In the genomic region with DNA sequence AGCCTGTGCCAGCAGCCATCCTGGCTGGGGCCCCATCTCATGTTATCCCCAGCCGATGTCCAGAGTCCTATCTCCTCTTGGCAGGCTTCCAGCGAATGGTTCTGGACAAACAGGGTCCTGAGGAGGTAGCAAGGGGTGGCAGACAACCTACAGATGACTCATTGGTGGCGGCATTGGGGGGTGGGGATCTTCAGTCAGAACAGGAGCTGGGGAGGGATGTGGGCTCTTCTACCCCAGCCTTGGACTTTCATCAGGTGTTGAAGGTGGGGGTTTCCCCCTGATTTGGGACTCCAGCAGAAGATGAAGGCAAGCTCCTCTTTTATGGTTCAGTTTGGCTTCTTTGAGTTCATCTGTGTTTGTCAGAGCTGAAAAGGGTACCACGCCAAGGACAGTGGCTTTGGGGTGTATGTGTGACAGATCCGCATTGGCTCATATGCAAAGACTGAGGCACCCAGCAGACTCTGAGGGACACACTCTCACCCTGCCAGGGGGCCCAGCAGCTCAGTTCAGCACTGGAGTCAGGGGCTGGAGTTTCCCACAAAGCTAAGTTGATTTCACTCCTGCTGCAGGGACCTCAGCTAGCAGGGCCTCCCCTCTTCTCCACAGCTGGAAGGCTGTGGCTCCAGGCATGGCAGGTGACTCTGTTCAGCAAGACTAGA, we compare ENCODE assay signal across 13 mouse cellular contexts. TPM values are rescaled to one million over a fixed set of nuclear protein-coding genes. Genes with fewer than 3 reads are reported as not detected.
DNase-seq lines count a peak whose midpoint lies in the region; ATAC-seq lines count a peak whose summit lies in the region.
"Had no signal": no experiment of that assay in that cellular context is flagged by ENCODE, and none has a peak within 500 bp of the region (broad histone marks: within the 10 kb centered on the region; RNA-seq: fewer than 3 reads in every experiment).

No protein-coding gene starts in this region.

- H3K4me2 ChIP-seq in limb, embryonic 12.5 days = no peak overlapping the region
- H3K4me2 ChIP-seq in intestine, embryonic 15.5 days (replicated peaks) = no peak overlapping the region
- H3K4me2 ChIP-seq: embryonic facial prominence, embryonic 15.5 days; heart, embryonic 13.5 days; lung, embryonic 15.5 days had no signal

- ATAC-seq in limb, embryonic 12.5 days (ENCODE audit: insufficient number of reproducible peaks, insufficient read depth, low FRiP score, low TSS enrichment, low read depth) = no peak
- ATAC-seq in intestine, embryonic 15.5 days = no peak
- ATAC-seq: intestine, postnatal 0 days had no signal

- H3K27me3 ChIP-seq in limb, embryonic 12.5 days = peaks cover 49% of the 10 kb centered on the region
- peaks cover 55% of the 10 kb centered on the region for H3K27me3 ChIP-seq in limb, embryonic 10.5 days (ENCODE audit: low read depth, poor library complexity, severe bottlenecking)
- peaks cover 36% of the 10 kb centered on the region for H3K27me3 ChIP-seq in intestine, embryonic 15.5 days (replicated peaks)

- H3K4me3 ChIP-seq in limb, embryonic 12.5 days (replicated peaks) = no peak overlapping the region
- H3K4me3 ChIP-seq in limb, embryonic 10.5 days = no peak overlapping the region
- H3K4me3 ChIP-seq in intestine, embryonic 15.5 days (replicated peaks) = no peak overlapping the region
- H3K4me3 ChIP-seq: embryonic facial prominence, embryonic 15.5 days; heart, embryonic 13.5 days; lung, embryonic 15.5 days had no signal

- H3K36me3 ChIP-seq in limb, embryonic 12.5 days = no peaks in the 10 kb centered on the region
- H3K36me3 ChIP-seq in limb, embryonic 10.5 days = no peaks in the 10 kb centered on the region
- no peaks in the 10 kb centered on the region for H3K36me3 ChIP-seq in intestine, embryonic 15.5 days
- H3K36me3 ChIP-seq: embryonic facial prominence, embryonic 15.5 days; heart, embryonic 13.5 days; lung, embryonic 15.5 days had no signal

- peaks cover 17% of the 10 kb centered on the region for H3K4me1 ChIP-seq in limb, embryonic 12.5 days (replicated peaks)
- H3K4me1 ChIP-seq in limb, embryonic 10.5 days = peaks cover 42% of the 10 kb centered on the region
- peaks cover 7% of the 10 kb centered on the region; the same call in 1 of the 2 replicates for H3K4me1 ChIP-seq in intestine, embryonic 15.5 days (replicated peaks)

- H3K9ac ChIP-seq in limb, embryonic 12.5 days (replicated peaks) = no peak overlapping the region
- no peak overlapping the region for H3K9ac ChIP-seq in intestine, embryonic 15.5 days
- H3K9ac ChIP-seq: embryonic facial prominence, embryonic 15.5 days; heart, embryonic 13.5 days; lung, embryonic 15.5 days had no signal

- no peak for DNase-seq in limb, embryonic 10.5 days (ENCODE audit: low spot score)
- DNase-seq in CD8-positive naive resting alpha-beta T cell, adult 2 months (ENCODE audit: low read depth in 2 of 2, low spot score in 2 of 2) = peak; percentile 51 to 54
- peak; percentile 92 for DNase-seq in induced T-regulatory cell, adult 2 months (ENCODE audit: low read depth)
- DNase-seq in thymus, postnatal 0 days (ENCODE audit: low spot score) = peak; percentile 65
- DNase-seq in adipocyte (ENCODE audit: low spot score) = no peak
- DNase-seq: cerebellum, adult 9-11 months; midbrain, embryonic 14.5 days had no signal

- no peaks in the 10 kb centered on the region for H3K9me3 ChIP-seq in limb, embryonic 12.5 days
- no peaks in the 10 kb centered on the region for H3K9me3 ChIP-seq in limb, embryonic 10.5 days (replicated peaks)
- no peaks in the 10 kb centered on the region for H3K9me3 ChIP-seq in intestine, embryonic 15.5 days
- H3K9me3 ChIP-seq: embryonic facial prominence, embryonic 15.5 days; heart, embryonic 13.5 days; lung, embryonic 15.5 days had no signal

- 0 out of 2 replicates have a peak overlapping the region, but pooled peaks have one; percentile 5 for H3K27ac ChIP-seq in limb, embryonic 12.5 days
- H3K27ac ChIP-seq in limb, embryonic 10.5 days = no peak overlapping the region
- H3K27ac ChIP-seq in intestine, embryonic 15.5 days = no peak overlapping the region
- H3K27ac ChIP-seq: embryonic facial prominence, embryonic 15.5 days; heart, embryonic 13.5 days; lung, embryonic 15.5 days had no signal

- WGBS in limb, embryonic 12.5 days = 76% methylated on average over 5 of the region's 5 CpGs
- WGBS in limb, embryonic 10.5 days = 80% methylated on average over 5 of the region's 5 CpGs
- 56% methylated on average over 5 of the region's 5 CpGs for WGBS in intestine, embryonic 15.5 days

RNA-seq across cellular contexts. Expression of gene Dusp2, which starts 1.9 kb away (rescaled TPM):
- polyA plus RNA-seq in limb, embryonic 12.5 days (2016; fragmentation: Nextera tagmentation; extraction: Ambion mirVana) = 6.5 and 7.0 TPM in 2 replicates
- 6.4 and 7.6 TPM in 2 replicates for polyA plus RNA-seq in limb, embryonic 10.5 days (2016; fragmentation: Nextera tagmentation; extraction: Ambion mirVana)
- 145 and 188 TPM in 2 replicates for polyA plus RNA-seq in thymus, postnatal 0 days (2015; fragmentation: Nextera tagmentation; extraction: Ambion mirVana)
- polyA plus RNA-seq in intestine, embryonic 15.5 days (2015; fragmentation: Nextera tagmentation; extraction: Ambion mirVana) = 4.5 and 5.2 TPM in 2 replicates

RNA-seq across cellular contexts. Expression of gene Astl, which starts 4.4 kb away (rescaled TPM):
- polyA plus RNA-seq in limb, embryonic 12.5 days (2016; fragmentation: Nextera tagmentation; extraction: Ambion mirVana) = not detected in 2 replicates
- 0.08 and 0.09 TPM in 2 replicates for polyA plus RNA-seq in limb, embryonic 10.5 days (2016; fragmentation: Nextera tagmentation; extraction: Ambion mirVana)
- polyA plus RNA-seq in thymus, postnatal 0 days (2015; fragmentation: Nextera tagmentation; extraction: Ambion mirVana) = 0.14 and 0.39 TPM in 2 replicates
- polyA plus RNA-seq in intestine, embryonic 15.5 days (2015; fragmentation: Nextera tagmentation; extraction: Ambion mirVana) = not detected in 2 replicates
- polyA plus RNA-seq: embryonic facial prominence, embryonic 15.5 days; heart, embryonic 13.5 days; intestine, postnatal 0 days; lung, embryonic 15.5 days; midbrain, embryonic 14.5 days had no signal

RNA-seq across cellular contexts. Expression of gene Adra2b, which starts 28.9 kb away (rescaled TPM):
- polyA plus RNA-seq in limb, embryonic 12.5 days (2016; fragmentation: Nextera tagmentation; extraction: Ambion mirVana) = 1.3 and 1.6 TPM in 2 replicates
- 1.7 and 1.9 TPM in 2 replicates for polyA plus RNA-seq in limb, embryonic 10.5 days (2016; fragmentation: Nextera tagmentation; extraction: Ambion mirVana)
- 0.47 and 0.50 TPM in 2 replicates for polyA plus RNA-seq in thymus, postnatal 0 days (2015; fragmentation: Nextera tagmentation; extraction: Ambion mirVana)
- polyA plus RNA-seq in intestine, embryonic 15.5 days (2015; fragmentation: Nextera tagmentation; extraction: Ambion mirVana) = 1.3 and 1.7 TPM in 2 replicates

Comparison
In these comparisons a context has a peak if more than half of its experiments do, and no peak if none do; other contexts are left out.
1. DNase-seq: peak in CD8-positive naive resting alpha-beta T cell, adult 2 months (2 of 2), induced T-regulatory cell, adult 2 months (single experiment) and thymus, postnatal 0 days (single experiment); none in limb, embryonic 10.5 days (single experiment) and adipocyte (single experiment).
2. RNA of gene Dusp2, which starts 1.9 kb away (polyA plus RNA-seq): 145 to 188 TPM in thymus, postnatal 0 days; 6.5 to 7.0 TPM in limb, embryonic 12.5 days, 6.4 to 7.6 TPM in limb, embryonic 10.5 days and 4.5 to 5.2 TPM in intestine, embryonic 15.5 days; every median in the first group is over 10 times any median in the second.